Mouse (Mus musculus) E14TG2a.4 (cell line): ENCODE measurements around the gene Ptprt.

Experiments used
- CTCF ChIP-seq: conservative IDR thresholded peaks from 2 replicates; pipeline ENCODE4 v1.5.1; 2014; ENCODE audit warnings: low read length
- POU5F1 ChIP-seq: IDR thresholded peaks from 2 replicates; pipeline ENCODE4 v1.6.1; 2014; ENCODE audit warnings: low read length, borderline replicate concordance

DNA sequence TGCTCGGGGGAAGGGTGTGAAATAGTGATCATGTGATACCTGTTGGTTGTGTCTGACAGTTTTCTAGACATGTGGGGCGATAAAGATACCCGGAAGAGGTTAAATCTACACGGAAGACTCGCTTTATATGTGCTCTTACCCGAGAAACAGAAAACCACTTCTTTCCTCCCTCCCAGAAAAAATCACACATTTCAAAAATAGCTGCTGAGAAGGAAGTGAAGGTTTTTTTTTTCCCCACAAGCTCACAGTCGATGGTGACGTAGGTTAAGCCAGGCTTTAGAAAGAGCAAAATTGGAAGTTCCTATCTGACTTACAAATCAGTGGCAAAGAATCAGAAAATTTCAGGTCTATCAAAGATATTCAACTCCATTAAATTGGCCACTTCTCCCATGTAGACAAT is 965.1 kb downstream of the Ptprt start:
- no peak for TF ChIP-seq CTCF
- no peak for TF ChIP-seq POU5F1
